Mouse (Mus musculus) thymus, postnatal 36 days (tissue): ENCODE results near the gene Zscan18.
A peak's percentile ranks its signal among the peaks of the same experiment; 100 is the strongest.
"Not testable (repeated sequence)": the region's sequence is repeated elsewhere in the genome, so short reads cannot be mapped to it uniquely, and the experiment has no call there.

ENCODE experiments used
- DNase-seq, 2 experiments: peaks; one replicate each; pipeline ENCODE4 v3.0.0; 2022; ENCODE audit warnings: mixed read lengths in 2 of 2

The Zscan18 gene

DNA sequence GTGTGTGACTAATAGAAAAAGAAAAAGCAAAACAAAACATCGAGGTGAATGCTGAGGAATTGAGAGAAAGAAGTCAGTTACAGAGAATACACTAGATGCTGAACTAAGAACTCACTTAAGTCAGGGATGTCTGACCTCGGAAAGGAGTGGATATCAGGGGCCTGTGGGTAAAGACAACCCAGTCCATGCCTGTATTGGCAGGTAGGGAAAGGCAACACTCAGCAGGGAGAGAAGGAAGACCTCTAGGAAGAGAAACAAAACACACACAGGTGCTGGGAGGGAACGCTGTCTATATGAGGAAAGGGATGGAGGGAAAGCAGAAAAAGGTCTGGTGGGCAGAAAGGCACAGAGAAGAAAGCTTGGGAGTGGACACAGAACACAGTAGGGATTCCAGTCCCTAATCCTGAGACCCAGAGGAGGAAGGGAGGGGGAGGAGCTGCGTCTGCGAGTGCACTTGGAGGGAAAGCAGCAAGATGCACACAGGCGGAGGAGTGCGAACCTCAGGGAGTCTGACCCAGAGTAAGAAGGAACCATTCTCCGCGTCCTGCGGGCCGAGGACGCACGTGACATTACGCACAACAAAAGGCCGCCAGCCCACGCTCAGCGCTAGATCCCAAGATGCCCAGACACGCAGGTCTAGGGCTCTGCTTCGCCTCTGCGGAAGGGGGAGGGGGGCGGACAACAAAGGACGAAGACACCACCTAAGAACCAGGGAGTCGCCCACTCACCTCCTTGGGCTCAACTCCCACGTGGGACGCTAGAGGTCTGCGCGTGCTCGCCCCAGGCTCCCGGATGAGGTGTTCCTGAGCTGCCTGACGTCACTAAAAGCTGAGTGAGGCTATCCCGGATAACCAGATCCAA, at the start of gene Zscan18:
Zscan18 (minus strand) TSS at position 770 of the 861 bp plus-strand sequence.
- peak; percentile 69 to 79 for DNase-seq

DNA sequence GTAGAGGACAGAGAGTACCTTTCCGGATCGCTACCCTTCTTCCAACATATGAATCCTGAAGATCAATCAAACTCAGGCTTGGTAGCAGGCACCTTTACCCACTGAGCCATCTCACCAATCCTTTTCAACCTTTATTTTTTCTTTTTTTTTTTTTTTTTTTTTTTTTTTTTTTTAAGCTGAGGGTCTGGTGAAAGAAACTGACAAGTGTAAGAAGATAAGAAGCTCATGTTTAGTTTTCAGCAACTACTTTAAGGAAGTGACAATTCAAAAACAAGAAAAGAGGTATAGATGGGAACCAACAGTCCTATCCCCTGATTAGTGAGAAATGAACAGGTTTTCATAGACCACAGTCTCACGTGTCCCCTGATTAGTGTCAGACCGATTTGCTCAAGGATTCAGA, 32.3 kb upstream of the Zscan18 start:
- no peak for DNase-seq

DNA sequence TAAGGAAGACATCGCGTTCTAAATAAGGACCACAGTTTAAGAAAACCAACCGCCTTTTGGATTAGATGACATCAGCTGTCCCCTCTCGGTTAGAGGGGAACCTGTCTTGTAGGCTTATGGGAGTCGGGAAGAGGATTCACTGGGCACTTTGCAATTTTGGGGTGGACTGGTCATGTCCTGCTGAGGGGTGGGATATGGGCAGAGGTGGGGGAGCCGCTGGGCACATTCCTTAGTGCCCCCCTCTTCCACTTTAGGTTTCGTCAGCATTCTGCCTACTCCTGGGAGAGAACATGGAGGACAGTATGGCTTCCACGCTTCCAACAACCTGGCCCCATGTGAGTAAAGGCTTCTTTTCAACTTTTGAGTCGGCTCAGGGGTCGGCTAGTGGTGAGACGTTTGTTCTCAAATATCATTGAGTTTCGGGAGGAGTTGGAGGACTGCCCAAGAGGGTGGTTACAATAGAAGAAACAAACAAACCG, 31.8 kb upstream of the Zscan18 start:
- DNase-seq: no peak

DNA sequence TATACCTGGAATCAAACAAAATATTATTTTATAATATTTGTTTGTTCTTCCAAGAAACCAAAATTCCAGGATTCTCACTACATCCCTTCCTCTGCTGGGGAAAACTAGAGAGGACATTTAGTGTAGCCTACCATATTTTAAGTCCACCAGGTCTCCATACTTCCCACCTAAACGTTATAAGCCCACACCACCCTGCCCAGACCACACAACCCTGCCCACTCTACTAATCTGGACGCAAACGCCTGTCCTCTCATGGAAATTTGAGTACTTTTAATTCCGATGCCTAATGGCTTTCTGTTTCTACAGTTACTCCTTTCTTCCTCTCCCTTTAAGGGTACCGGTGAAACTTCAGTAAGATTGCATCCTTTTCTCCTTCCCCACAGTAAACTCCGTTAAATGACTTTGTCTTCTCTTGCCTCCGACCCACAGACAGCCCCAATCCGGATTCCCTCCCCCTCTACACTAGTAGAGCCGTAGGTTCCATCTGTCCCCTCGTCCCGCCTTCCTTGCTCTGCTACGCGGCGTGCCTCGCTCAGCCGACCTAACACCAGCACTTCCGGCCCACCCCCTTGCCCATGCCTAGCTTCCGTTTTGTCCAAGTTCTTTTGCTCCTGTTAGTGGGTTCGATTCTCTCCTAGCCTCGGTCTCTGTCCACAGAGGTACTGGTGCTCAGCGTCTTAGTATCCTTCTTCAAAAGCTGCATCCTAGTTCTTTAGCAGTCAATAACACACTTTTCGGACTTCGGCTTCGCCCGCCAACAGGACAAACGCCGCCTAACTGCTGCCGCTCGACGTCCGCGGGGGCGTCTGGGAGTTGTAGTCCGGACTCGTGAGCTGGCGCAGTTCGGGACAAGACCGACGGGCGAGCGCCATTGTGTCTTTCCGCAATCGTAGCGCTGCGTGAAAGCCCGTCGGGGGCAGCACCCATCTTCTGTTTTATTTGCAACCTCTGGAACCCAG, 31.0 kb upstream of the Zscan18 start, which contains the start of gene Zfp110:
Zfp110 (plus strand) TSS at position 600 of the 959 bp plus-strand sequence.
- peak; percentile 91 for DNase-seq

DNA sequence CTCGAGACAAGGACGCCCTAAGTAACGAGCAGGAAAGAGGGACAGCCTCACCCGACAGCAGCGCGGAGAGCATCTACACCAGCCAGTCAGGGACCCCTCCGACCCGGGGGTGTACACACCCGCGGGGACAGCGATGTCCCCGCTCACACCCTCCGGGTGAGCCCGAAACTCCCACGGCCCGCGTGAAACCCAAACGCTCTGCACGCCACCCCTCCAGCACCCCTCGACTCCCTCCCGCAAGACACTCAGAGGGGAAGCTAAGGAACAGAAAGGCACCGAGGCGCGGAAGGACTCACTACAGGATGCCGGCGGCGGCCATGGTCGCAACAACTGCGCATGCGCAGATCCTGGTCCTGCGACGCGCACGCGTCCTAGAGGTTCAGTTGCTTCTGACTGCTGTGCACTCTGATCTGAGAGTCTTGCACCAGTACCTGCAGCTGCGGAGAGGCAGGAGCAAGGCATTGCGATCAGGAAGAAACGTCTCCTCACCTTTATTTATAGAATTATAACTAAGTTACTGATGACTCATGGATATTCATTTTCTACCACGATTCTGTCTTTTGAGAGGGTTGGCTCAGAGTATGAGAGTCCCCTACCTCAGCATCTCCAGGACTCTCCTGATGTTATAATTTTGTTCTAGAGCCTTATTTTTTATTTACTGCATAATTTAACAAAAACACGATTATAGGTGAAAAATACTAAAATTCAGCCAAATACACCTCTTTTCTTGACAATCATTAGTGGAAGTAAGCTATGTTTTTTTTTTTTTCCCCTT, 15.3 kb upstream of the Zscan18 start, which contains the start of gene Zfp329:
Zfp329 (minus strand) TSS at position 338 of the 775 bp plus-strand sequence.
- peak; percentile 93 for DNase-seq

DNA sequence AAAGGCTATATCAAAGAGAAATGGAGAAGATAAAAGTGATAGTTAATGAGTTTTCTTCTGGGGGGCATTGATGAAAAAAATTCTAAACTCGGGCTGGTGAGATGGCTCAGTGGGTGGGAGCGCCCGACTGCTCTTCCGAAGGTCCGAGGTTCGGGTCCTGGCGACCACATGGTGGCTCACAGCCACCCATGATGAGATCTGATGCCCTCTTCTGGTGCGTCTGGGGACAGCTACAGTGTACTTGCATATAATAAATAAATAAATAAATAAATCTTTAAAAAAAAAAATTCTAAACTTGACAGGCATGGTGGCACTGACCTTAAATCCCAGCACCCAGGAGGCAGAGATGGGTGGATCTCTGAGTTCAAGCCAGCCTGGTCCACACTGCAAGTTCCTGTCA, 12.1 kb upstream of the Zscan18 start:
- DNase-seq: no peak

DNA sequence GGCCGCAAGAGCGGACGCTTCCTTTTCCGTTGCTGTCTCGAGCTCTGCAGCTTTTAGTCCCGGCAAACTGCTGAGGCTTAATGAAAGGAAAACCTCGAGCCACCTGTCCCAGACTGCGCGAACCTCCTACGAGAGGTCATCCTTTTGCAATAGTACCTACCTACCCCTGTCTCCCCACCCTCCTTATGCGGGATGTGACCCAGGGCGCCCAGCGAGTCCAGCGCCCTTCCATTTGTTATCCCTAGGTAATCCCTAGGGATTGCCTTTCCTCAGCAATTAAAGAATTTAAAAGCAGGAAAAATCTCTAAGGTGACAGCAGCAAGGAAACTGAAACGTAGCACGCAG, 264 bp upstream of the Zscan18 start:
- DNase-seq: no peak

DNA sequence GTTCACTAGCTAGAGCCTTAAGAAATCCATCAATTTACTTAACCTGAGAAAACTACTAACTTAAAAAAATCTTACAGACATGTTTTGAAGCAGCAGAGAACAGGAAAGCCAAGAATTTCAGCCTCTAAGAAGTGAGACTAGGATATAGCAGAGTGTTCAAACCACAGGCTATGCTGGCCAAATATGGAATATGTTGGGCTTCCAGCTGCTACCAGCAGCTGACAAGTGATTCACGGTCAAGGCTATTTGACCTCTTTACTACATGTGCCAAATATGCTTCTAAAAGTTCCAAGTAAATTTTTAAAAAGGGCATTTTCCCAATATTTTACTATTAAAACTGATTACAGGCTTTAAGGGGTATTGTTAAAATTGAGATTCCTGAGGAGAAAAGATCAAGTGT, 3.9 kb downstream of the Zscan18 start:
- no peak for DNase-seq

DNA sequence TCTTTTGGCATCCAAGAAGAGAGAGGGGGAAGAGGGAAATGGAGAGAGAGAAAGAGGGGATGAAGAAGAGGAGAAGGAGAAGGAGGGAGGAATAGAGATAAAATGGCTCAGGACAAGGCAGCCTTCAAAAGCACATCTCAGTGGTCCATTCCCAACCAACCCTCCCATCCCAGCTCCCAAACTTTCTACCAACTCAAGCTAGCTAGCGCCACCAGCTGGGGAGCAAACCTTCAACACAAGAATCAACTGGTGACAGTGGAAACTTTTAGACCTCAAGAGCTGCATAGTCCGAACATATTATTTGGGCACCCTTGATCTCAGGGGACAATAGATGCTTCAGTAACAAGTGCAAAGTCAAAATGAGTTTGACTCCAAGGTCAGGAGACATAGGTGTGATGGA, 5.5 kb downstream of the Zscan18 start:
- DNase-seq: no peak

DNA sequence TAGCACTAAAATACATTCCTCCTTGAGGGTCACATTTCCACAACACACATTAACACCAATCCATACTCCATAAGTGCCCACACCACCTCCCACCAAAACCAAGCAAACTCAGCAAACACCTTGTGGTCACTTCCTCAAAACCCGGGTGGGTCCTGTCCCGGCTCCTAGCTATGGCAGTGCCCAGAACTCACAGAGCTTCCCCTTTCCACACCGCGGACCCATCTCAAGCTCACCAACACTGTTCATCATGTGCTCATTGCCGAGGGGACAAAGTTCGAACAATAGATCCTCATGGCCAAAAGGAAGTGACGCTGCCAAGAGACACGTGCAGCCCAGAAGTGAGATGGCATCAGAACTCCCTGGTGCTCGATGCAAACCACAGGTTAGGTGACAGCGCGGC, 10.8 kb downstream of the Zscan18 start:
- not testable (repeated sequence) for DNase-seq

DNA sequence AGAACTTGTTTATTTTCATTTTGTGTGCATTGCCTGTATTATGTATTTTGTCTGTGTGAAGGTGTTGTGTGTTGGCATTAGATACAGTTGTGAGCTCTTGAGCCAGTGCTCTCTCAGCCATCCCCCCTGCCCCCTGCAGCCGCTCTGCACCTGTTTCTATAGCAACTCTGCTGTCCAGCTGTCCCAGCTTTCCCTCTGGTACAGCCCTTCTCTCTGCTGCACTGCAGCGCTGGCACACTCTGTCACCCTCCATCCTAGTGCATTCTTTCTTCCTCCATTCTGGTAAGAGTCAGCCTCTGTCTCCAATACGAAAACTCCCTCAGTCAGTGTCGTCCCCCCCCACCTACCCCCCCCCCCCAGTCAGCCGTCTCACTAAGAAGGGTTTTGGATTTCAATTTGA, 15.4 kb downstream of the Zscan18 start:
- no peak for DNase-seq

DNA sequence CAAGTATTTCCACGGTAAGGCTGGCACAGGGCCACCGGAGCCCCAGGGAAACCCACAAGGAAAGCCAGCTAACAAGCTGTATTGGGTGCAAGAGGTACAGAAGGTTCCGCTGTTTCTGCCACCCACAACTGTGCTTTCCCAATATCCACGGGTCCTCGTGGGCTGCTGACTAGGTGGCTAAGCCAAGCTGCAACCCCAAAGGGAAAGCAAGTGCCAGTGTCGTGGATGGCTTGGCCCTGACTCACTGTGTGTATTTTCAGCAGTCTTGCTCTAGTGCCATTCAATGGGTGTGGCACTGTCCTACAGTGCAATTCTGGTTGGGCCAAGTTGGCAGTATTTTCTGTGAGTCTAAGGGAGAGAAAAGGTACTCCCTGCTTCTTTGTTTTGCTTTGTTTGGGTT, 16.1 kb downstream of the Zscan18 start:
- no peak for DNase-seq

DNA sequence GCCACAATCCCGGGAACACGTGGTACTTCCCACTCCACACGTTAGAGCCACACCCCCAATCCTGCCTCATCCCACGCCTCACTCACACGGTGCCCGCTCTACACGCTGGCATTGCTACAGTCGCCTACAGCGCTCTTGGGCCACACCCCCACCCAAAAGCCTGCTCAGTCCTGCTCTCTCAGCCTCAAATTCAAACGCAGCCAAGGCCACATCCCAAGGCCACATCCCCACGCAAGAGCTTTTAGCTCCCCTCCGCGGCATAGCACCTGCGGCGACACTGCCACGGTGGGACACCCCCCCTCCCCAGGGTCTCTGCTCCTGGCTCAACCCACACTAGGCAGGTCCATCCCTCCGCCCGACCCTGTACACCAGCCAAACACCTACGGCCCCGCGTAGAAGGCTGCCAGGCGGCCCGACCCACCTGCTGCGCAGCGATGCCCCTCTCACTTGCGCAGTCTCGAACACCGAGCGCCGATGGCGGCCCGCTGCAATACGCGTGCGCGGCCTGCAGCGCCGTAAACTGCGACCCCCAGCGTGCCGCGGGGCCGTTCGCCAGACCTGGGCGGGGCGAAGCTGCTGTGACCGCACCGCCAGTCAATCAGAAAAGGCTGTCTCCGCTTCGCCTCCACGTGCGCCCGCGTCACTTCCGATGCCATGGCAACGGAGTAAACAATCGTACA, 23.1 kb downstream of the Zscan18 start:
- peak; percentile 75 to 86 for DNase-seq

DNA sequence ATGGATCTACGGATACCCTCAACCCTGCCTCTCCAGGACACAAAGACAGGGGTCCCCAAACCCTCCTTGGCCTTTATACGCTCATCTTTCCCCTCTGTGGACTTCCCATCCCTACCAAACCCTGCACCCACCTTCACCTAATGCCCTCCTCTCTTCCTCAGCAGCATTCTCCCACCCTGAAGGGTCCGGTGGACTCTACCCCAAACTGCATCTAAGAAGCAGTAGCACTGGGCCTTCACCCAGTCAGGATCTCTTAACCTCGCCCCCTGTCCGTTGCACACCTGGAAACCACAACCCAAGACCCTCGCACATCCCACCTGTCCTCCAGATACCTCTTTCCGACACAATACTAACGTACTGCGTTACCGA, 23.7 kb downstream of the Zscan18 start:
- DNase-seq: no peak

DNA sequence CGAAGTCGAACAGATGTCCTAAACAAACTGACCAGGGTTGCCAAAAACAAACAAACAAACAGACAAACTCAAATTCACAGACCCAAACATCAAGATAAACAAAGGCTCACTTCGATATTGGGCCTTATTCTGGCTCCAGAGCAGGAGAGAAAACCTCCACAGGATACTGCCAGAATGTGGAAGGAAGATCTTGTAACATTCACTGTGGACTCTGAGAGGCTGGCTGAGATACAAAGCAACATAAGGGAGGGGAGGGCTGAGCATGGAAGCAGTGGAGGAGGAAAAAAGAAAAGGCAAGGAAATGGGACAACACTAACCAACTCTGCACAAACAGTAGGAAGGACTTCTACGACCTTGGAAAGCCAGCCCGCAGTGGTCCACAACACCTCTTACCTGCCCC, 24.3 kb downstream of the Zscan18 start:
- DNase-seq: no peak

DNA sequence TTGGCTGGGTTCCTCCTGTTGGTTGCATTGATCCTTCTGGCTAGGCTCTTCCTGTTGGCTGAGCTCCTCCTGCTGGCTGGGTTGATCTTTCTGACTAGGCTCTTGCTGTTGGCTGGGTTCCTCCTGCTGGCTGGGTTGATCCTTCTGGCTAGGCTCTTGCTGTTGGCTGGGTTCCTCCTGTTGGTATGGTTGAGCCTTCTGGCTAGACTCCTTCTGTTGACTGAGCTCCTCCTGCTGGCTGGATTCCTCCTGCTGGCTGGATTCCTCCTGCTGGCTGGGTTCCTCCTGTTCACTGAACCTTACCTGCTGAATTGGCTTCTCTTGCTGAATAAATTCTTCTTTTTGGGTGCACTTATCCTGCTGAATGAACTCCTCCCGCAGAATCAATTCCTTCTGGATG, 28.8 kb downstream of the Zscan18 start:
- no peak for DNase-seq

DNA sequence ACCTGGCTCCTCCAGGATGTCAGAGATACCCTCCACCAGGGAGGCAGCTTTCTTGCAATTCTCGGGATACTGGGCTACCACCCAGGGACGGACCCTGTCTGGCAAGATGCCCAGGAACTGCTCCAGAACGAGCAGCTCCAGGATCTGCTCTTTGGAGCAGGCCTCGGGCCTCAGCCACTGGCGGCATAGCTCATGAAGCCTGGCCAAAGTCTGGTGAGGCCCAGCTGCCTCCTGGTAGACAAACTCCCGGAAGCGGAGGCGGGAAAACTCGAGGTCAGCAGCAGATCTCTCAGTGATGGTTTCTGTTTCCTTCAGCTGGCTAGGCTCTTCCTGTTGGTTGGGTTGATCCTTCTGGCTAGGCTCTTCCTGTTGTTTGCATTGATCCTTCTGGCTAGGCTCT, 29.3 kb downstream of the Zscan18 start:
- no peak for DNase-seq

DNA sequence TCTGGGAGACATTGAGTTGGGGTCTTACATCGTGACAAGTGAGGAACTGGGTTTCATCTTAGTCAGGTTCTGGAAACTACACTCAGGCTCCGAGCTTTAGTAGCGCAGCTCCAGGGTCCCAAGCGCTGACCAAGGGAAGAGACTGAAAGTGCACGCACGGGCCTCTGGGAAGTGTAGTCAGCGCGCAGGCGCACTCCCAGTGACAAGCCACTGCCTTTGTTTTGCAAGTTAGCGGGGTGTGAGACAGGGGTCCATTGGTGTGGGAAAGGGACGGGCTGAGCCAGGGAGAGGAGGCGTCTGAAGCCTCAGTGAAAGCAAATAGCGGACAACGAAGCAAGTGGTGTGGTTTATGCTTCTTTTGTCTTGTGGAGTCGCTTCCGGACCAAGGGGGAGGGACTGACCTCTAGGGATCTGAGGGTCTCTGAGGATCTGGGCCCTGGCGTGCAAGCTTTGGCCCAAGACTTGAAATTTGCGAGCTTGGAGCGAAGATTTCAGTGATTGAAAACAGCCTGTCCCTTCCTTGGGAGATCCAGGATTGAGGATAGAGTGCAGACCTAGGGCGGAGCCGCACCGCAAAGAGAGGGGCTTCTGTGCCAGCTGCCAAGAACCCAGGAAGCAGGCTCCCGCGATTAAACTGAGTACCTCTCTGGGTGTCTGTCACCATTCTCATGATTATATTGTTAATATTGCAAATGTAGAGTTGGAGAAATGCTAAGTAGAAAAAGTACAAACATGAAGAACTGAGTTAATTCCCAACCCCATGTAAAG, 53.8 kb downstream of the Zscan18 start:
- DNase-seq: no peak

DNA sequence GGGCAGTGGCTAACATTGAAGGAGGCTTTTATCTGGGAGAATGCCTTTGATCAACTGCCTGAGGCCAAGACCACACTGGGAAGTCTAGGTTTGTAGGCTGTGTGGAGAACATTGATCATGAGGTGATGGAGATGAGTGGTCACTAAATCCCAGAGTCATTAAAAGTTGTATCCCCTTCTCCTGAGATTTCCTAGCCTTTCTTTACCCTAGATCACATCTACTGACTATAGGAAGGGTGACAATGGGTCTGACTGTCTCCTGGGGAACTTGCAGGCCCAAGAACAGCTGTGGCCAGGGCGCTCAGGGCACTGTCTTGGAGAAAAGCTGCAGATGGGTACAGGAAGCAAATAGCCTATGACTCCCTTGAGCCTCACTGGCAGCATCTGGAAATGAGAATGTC, 68.5 kb downstream of the Zscan18 start, which contains the start of gene Vmn2r56:
Vmn2r56 (minus strand) TSS at position 101 of the 400 bp plus-strand sequence.
- DNase-seq: no peak
